In the genomic region with DNA sequence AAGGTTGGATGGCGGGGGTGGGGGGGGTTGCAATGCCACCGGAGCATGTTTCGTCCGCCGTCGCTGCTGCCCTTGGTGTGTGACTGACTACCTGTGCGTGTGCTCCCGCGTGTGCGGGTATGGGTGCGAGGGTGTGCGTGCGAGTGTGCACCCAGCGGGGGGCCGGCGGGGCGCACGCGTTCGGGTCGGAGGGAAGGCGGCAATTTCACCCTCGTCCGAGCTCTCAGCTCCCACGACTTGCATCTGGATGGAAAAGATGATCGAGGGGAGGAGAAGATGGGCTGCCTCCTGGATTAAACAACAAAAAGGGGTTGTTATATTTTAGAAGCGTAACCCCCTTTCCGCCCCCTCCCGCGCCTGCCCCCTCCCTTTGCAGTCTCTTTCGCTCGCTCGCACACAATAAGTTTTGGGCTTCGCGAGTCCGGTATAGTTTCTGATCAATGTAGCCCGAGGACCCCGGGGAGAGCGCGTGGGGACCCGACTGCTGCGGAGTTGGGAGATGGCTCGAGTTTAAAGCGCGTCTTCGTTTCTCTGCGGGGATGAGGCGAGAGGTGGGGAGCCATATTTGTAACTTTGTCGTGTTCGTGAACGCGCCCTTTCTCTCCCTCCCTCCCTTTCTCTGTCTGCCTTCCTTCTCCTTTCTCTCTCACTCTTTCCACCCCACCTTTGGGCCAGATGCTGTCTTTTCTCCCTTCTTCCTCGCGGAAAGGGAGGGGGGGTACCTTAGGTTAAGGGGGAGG, we compare ENCODE assay signal across 9 mouse cellular contexts. TPM values are rescaled to one million over a fixed set of nuclear protein-coding genes. Genes with fewer than 3 reads are reported as not detected.
DNase-seq lines count a peak whose midpoint lies in the region; ATAC-seq and TF ChIP-seq lines count a peak whose summit lies in the region.
"Had no signal": no experiment of that assay in that cellular context is flagged by ENCODE, and none has a peak within 500 bp of the region (broad histone marks: within the 10 kb centered on the region; RNA-seq: fewer than 3 reads in every experiment).

No protein-coding gene starts in this region.

- no peak for TF ChIP-seq POLR2A in spleen, adult 2 months (IDR thresholded peaks at IDR 0.05; ENCODE audit: low read depth, low read length)

- TF ChIP-seq CTCF in spleen, adult 2 months (IDR thresholded peaks at IDR 0.05; ENCODE audit: extremely low read depth, insufficient read depth, insufficient read length, insufficient replicate concordance): no peak

- H3K27ac ChIP-seq in forebrain, embryonic 10.5 days: peak overlapping the region; percentile 100
- H3K27ac ChIP-seq in intestine, embryonic 16.5 days (ENCODE audit: low read length): peak overlapping the region; percentile 98
- peak overlapping the region; percentile 96 for H3K27ac ChIP-seq in spleen, adult 2 months (ENCODE audit: insufficient read depth, low read length)

- no peaks in the 10 kb centered on the region for H3K27me3 ChIP-seq in forebrain, embryonic 10.5 days (ENCODE audit: poor library complexity, severe bottlenecking)
- no peaks in the 10 kb centered on the region for H3K27me3 ChIP-seq in intestine, embryonic 16.5 days (replicated peaks; ENCODE audit: control insufficient read depth, insufficient read depth, low read length)
- H3K27me3 ChIP-seq in spleen, adult 2 months (ENCODE audit: control insufficient read depth, insufficient read depth, low read length): no peaks in the 10 kb centered on the region

- WGBS in forebrain, embryonic 10.5 days: under 1% methylated on average over 53 of the region's 54 CpGs
- WGBS in intestine, embryonic 16.5 days: under 1% methylated on average over 54 of the region's 54 CpGs
- under 1% methylated on average over 53 of the region's 54 CpGs for WGBS in spleen, adult 2 months

- peak overlapping the region; percentile 87 for H3K4me2 ChIP-seq in intestine, embryonic 16.5 days (ENCODE audit: low read depth, low read length)

- ATAC-seq in intestine, embryonic 16.5 days: no peak

- no peaks in the 10 kb centered on the region for H3K9me3 ChIP-seq in forebrain, embryonic 10.5 days
- H3K9me3 ChIP-seq in intestine, embryonic 16.5 days (ENCODE audit: control insufficient read depth, low read length): no peaks in the 10 kb centered on the region

- peak overlapping the region; percentile 99 for H3K9ac ChIP-seq in intestine, embryonic 16.5 days (ENCODE audit: low read depth, low read length)

- peaks cover 56% of the 10 kb centered on the region for H3K4me1 ChIP-seq in forebrain, embryonic 10.5 days
- H3K4me1 ChIP-seq in intestine, embryonic 16.5 days (ENCODE audit: control insufficient read depth, insufficient read depth, low read length): peaks cover 33% of the 10 kb centered on the region
- peaks cover 7% of the 10 kb centered on the region; the same call in 1 of the 2 replicates for H3K4me1 ChIP-seq in spleen, adult 2 months (ENCODE audit: control insufficient read depth, insufficient read depth, insufficient read length)

- H3K36me3 ChIP-seq in forebrain, embryonic 10.5 days (replicated peaks): peaks cover 16% of the 10 kb centered on the region
- H3K36me3 ChIP-seq in intestine, embryonic 16.5 days (ENCODE audit: control insufficient read depth, insufficient read depth, low read length): no peaks in the 10 kb centered on the region
- no peaks in the 10 kb centered on the region for H3K36me3 ChIP-seq in spleen, adult 2 months (ENCODE audit: control insufficient read depth, insufficient read depth, low read length)

- H3K4me3 ChIP-seq in forebrain, embryonic 10.5 days: peak overlapping the region; percentile 96
- H3K4me3 ChIP-seq in intestine, embryonic 16.5 days (ENCODE audit: low read length): peak overlapping the region; percentile 91
- H3K4me3 ChIP-seq in spleen, adult 2 months (ENCODE audit: extremely low read depth, insufficient read depth, insufficient read length): peak overlapping the region; percentile 96

- DNase-seq in layer of hippocampus, adult 11-12 months (ENCODE audit: low spot score): peak; percentile 44
- DNase-seq in layer of hippocampus, postnatal 25 days (ENCODE audit: extremely low spot score in 1 of 2, low spot score in 1 of 2): no peak
- DNase-seq in T-cell, adult 2 months (ENCODE audit: low spot score): peak; percentile 50
- peak; percentile 53 for DNase-seq in forebrain, embryonic 10.5 days (ENCODE audit: extremely low spot score, low spot score)
- DNase-seq in lung, postnatal 4 days: peak; percentile 46 to 55
- DNase-seq in spleen, adult 2 months (ENCODE audit: low read depth in 1 of 2, low spot score in 2 of 2): peak; percentile 26 to 32
- no peak for DNase-seq in adipocyte (ENCODE audit: low spot score)

RNA-seq across cellular contexts. Expression of a gene that starts 0.8 kb away (rescaled TPM):
- total RNA-seq in layer of hippocampus, postnatal 25 days (2021): 100 to 1,000 TPM; 285 to 296 TPM
- polyA plus RNA-seq in forebrain, embryonic 10.5 days (2016; fragmentation: Nextera tagmentation; extraction: Ambion mirVana): 224 and 281 TPM in 2 replicates
- polyA plus RNA-seq in intestine, embryonic 16.5 days (2015; fragmentation: Nextera tagmentation; extraction: Ambion mirVana): 146 and 206 TPM in 2 replicates
- 14.1 and 16.2 TPM in 2 replicates for polyA plus RNA-seq in spleen, adult 2 months (2012; rRNA removed)

RNA-seq across cellular contexts. Expression of a gene that starts 59.9 kb away (rescaled TPM):
- under 1 TPM; 0.16 to 0.17 TPM for total RNA-seq in layer of hippocampus, postnatal 25 days (2021)
- 0.05 TPM in 1 of 2 replicates, not detected in the other for polyA plus RNA-seq in forebrain, embryonic 10.5 days (2016; fragmentation: Nextera tagmentation; extraction: Ambion mirVana)
- not detected in 2 replicates for polyA plus RNA-seq in intestine, embryonic 16.5 days (2015; fragmentation: Nextera tagmentation; extraction: Ambion mirVana)
- polyA plus RNA-seq in spleen, adult 2 months (2012; rRNA removed): not detected in 2 replicates
- total RNA-seq: gastrocnemius, postnatal 4 days had no signal

Comparison
In these comparisons a context has a peak if more than half of its experiments do, and no peak if none do; other contexts are left out.
1. DNase-seq: peak in layer of hippocampus, adult 11-12 months (single experiment), T-cell, adult 2 months (single experiment), forebrain, embryonic 10.5 days (single experiment), lung, postnatal 4 days (2 of 2) and spleen, adult 2 months (2 of 2); none in layer of hippocampus, postnatal 25 days (0 of 2) and adipocyte (single experiment).
2. Peak in every context shown above with its lines, with median percentiles within 50 percentile points of each other: H3K27ac ChIP-seq and H3K4me3 ChIP-seq.